Mouse (Mus musculus): ENCODE measurements at regions not wholly inside any gene's neighbourhood (a gene's known extent, or its start where the extent isn't known, plus 50 kb on each side); places are given as distances from the start of the nearest gene placed in this dataset.

DNA sequence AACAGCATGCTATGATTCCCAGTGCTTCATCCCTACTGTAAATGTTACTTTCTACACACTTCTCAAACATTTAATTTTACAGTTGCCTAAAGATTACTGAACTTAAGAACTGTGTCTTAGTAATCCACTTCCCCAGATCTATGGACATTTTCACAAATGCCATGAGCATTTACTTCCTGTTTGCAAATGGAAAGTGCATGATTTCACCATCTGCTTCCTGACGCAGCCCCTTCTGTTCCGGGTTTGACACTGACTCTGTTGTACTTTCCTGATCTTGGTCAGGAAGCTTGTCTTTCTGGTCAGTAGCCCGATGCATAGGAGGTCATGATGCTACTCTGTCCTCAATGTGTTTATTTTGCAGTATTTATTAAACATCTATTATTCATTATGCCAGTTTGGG lies 493.5 kb downstream of the Htr1b start:
- Histone ChIP-seq H3K4me3 (ENCODE audit: low read depth, low read length) (no peak overlapping the region), H3K27me3 (ENCODE audit: insufficient read depth, low read length) (no peaks in the 10 kb centered on the region), H3K4me2 (ENCODE audit: low read depth) (no peak overlapping the region), H3K27ac (ENCODE audit: low read depth, low read length) (no peak overlapping the region), H3K9ac (no peak overlapping the region), H3K36me3 (ENCODE audit: insufficient read depth) (no peaks in the 10 kb centered on the region), H3K9me3 (ENCODE audit: low read length) (no peaks in the 10 kb centered on the region), H3K4me1 (ENCODE audit: insufficient read depth) (no peaks in the 10 kb centered on the region)
- TF ChIP-seq CTCF (IDR thresholded peaks at IDR 0.05; ENCODE audit: low read depth): no peak
- 88% methylated on average over 3 of the region's 3 CpGs for WGBS
- ATAC-seq: no peak
- DNase-seq: no peak

DNA sequence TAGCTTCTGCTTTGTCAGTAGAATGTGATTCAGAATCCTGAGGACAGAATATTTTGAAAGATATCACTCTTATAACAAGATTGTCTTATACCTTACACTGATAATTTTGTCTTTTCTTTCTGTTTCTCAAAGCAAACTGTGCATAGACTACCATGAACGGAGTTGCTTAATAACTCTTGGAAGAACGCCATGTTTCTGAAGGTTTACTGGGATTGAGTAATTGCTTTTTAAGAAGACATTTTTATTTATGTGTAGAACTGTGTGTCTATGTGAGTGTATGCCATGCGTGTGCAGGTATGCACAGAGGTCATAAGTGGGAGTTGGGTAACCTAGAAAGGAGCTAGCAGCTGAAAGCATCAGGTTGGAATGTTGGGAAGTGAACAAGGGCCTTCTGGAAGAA lies 497.3 kb downstream of the Htr1b start:
- DNase-seq: no peak
- Histone ChIP-seq H3K9me3 (ENCODE audit: low read length) (no peaks in the 10 kb centered on the region), H3K9ac (no peak overlapping the region), H3K4me2 (ENCODE audit: low read depth) (no peak overlapping the region), H3K36me3 (ENCODE audit: insufficient read depth) (no peaks in the 10 kb centered on the region), H3K27me3 (ENCODE audit: insufficient read depth, low read length) (no peaks in the 10 kb centered on the region), H3K4me1 (ENCODE audit: insufficient read depth) (no peaks in the 10 kb centered on the region), H3K4me3 (ENCODE audit: low read depth, low read length) (no peak overlapping the region), H3K27ac (ENCODE audit: low read depth, low read length) (no peak overlapping the region)
- ATAC-seq: no peak
- no peak for TF ChIP-seq CTCF (IDR thresholded peaks at IDR 0.05; ENCODE audit: low read depth)
- 83% methylated on average over 3 of the region's 3 CpGs for WGBS

DNA sequence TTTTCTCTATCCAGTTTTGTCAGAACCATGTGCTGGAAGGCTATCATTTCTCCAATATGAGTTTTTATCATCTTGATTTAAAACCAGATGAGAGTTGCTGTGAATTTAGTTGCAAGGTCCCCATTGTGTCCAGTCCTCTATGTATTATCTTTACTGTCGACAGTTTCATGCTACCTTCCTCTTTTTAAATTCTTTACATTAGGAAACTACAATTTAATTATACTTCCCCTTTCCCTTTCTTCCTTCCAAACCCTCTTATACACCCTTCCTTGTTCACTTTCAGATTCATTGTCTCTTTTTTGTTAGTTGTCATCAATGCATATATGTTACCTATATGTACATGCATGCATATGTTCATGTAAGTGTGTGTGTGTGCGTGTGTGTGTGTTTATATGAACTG lies 520.6 kb downstream of the Htr1b start:
- Histone ChIP-seq H3K4me2 (ENCODE audit: low read depth) (no peak overlapping the region), H3K36me3 (ENCODE audit: insufficient read depth) (no peaks in the 10 kb centered on the region), H3K9me3 (ENCODE audit: low read length) (no peaks in the 10 kb centered on the region), H3K27ac (ENCODE audit: low read depth, low read length) (no peak overlapping the region), H3K9ac (no peak overlapping the region), H3K27me3 (ENCODE audit: insufficient read depth, low read length) (no peaks in the 10 kb centered on the region), H3K4me3 (ENCODE audit: low read depth, low read length) (no peak overlapping the region), H3K4me1 (ENCODE audit: insufficient read depth) (no peaks in the 10 kb centered on the region)
- 86% methylated on average over 2 of the region's 2 CpGs for WGBS
- ATAC-seq: no peak
- TF ChIP-seq CTCF (IDR thresholded peaks at IDR 0.05; ENCODE audit: low read depth): no peak
- no peak for DNase-seq

DNA sequence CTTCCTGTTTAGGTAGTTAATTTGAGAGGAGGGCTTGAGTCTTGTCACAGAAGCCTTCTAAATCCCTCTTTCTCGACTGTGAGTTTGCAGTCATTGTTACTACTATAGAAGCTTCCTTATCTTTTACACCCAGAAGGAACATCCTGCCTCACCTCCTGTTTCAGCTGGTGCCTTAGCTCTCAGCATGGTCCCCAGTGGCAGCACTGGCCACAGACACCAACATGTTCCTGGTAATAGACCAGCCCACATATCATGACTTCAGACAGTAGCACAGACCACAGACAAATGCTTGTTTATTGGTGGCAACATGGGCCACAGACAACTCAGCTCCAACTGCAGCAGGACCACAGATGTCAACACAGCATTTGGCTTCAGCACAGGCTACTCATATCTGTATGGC lies 560.4 kb downstream of the Htr1b start:
- WGBS: 84% methylated on average over 1 of the region's 1 CpGs
- Histone ChIP-seq H3K9me3 (ENCODE audit: low read length) (no peaks in the 10 kb centered on the region), H3K36me3 (ENCODE audit: insufficient read depth) (no peaks in the 10 kb centered on the region), H3K4me3 (ENCODE audit: low read depth, low read length) (no peak overlapping the region), H3K27ac (ENCODE audit: low read depth, low read length) (no peak overlapping the region), H3K4me1 (ENCODE audit: insufficient read depth) (no peaks in the 10 kb centered on the region), H3K27me3 (ENCODE audit: insufficient read depth, low read length) (no peaks in the 10 kb centered on the region), H3K9ac (no peak overlapping the region), H3K4me2 (ENCODE audit: low read depth) (no peak overlapping the region)
- no peak for TF ChIP-seq CTCF (IDR thresholded peaks at IDR 0.05; ENCODE audit: low read depth)
- no peak for ATAC-seq
- no peak for DNase-seq

DNA sequence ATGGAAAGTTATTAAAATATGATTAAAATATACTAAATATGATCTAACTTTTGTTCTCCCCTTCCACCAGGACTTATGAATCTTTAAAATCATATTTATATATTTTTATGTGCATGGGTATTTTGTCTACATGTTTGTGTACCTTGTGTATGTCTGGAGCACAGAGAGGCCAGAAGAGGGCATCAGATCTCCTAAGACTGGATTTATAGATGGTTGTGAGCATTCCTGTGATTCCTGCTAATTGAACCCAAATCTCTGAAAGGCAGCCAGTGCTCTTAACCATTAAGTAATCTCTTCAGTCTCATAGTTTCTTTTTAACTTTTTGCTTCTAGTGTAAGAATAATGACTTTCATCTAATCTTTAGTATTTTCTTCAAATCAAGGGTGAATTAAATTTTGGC lies 577.2 kb upstream of the Impg1 start:
- Histone ChIP-seq H3K4me3 (ENCODE audit: low read depth, low read length) (no peak overlapping the region), H3K9me3 (ENCODE audit: low read length) (no peaks in the 10 kb centered on the region), H3K4me2 (ENCODE audit: low read depth) (no peak overlapping the region), H3K27me3 (ENCODE audit: insufficient read depth, low read length) (no peaks in the 10 kb centered on the region), H3K4me1 (ENCODE audit: insufficient read depth) (no peaks in the 10 kb centered on the region), H3K9ac (no peak overlapping the region), H3K36me3 (ENCODE audit: insufficient read depth) (no peaks in the 10 kb centered on the region), H3K27ac (ENCODE audit: low read depth, low read length) (no peak overlapping the region)
- 0 out of 2 replicates have a peak, but pooled peaks have one; percentile 8 for TF ChIP-seq CTCF (IDR thresholded peaks at IDR 0.05; ENCODE audit: low read depth)
- no peak for DNase-seq
- ATAC-seq: no peak

DNA sequence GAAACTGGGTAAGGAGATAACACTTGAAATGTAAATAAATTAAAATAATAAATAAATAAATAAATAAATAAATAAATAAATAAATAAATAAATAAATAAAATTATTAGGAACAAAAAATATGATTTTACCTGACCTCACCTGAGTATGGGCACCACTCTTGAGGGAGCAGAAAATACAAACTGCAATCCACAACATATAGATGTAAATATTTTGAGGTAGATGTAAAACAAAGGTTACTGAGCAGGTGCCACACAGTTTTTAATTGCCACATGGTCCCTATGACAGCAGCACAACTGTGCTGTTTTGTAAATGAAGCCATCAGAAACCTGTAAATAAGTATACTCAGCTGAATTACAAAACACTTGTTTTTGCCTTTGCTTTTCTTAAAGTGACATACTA lies 576.7 kb upstream of the Impg1 start:
- Histone ChIP-seq H3K27ac (ENCODE audit: low read depth, low read length) (no peak overlapping the region), H3K9me3 (ENCODE audit: low read length) (no peaks in the 10 kb centered on the region), H3K4me2 (ENCODE audit: low read depth) (no peak overlapping the region), H3K27me3 (ENCODE audit: insufficient read depth, low read length) (no peaks in the 10 kb centered on the region), H3K36me3 (ENCODE audit: insufficient read depth) (no peaks in the 10 kb centered on the region), H3K9ac (no peak overlapping the region), H3K4me3 (ENCODE audit: low read depth, low read length) (no peak overlapping the region), H3K4me1 (ENCODE audit: insufficient read depth) (no peaks in the 10 kb centered on the region)
- no peak for ATAC-seq
- no peak for DNase-seq
- no peak for TF ChIP-seq CTCF (IDR thresholded peaks at IDR 0.05; ENCODE audit: low read depth)

Measured in forebrain, postnatal 0 days (tissue).